Mouse (Mus musculus) left cerebral cortex, adult 11 months (tissue): ENCODE measurements at regions not wholly inside any gene's neighbourhood (a gene's known extent, or its start where the extent isn't known, plus 50 kb on each side); places are given as distances from the start of the nearest gene placed in this dataset.

Experiments used
- DNase-seq: peaks from one replicate; pipeline ENCODE4 v3.0.0; 2022; ENCODE audit warnings: low spot score

GRCm38 (mm10) chr6:51168775-51169695, 263.4 kb upstream of the Nfe2l3 start:
- DNase-seq: no peak

- DNase-seq: no peak
These were observed 262.5 kb upstream of the Nfe2l3 start for GRCm38 (mm10) chr6:51169971-51170411.

- DNase-seq: no peak
These were observed 262.1 kb upstream of the Nfe2l3 start for GRCm38 (mm10) chr6:51170414-51170813.

- DNase-seq: no peak
These were observed 261.6 kb upstream of the Nfe2l3 start for GRCm38 (mm10) chr6:51170871-51171270.

- DNase-seq: no peak
These were observed 260.7 kb upstream of the Nfe2l3 start for GRCm38 (mm10) chr6:51171761-51172160.

GRCm38 (mm10) chr6:51172331-51172791, 260.1 kb upstream of the Nfe2l3 start:
- DNase-seq: no peak

- DNase-seq: no peak
These were observed 259.4 kb upstream of the Nfe2l3 start for GRCm38 (mm10) chr6:51172856-51173619.

GRCm38 (mm10) chr6:51173620-51174442, 258.6 kb upstream of the Nfe2l3 start:
- no peak for DNase-seq

- no peak for DNase-seq
These were observed 257.9 kb upstream of the Nfe2l3 start for GRCm38 (mm10) chr6:51174443-51175021.

GRCm38 (mm10) chr6:51175616-51176590, 256.6 kb upstream of the Nfe2l3 start:
- DNase-seq: no peak

GRCm38 (mm10) chr6:51176791-51177433, 255.6 kb upstream of the Nfe2l3 start:
- no peak for DNase-seq

GRCm38 (mm10) chr6:51177701-51178060, 254.8 kb upstream of the Nfe2l3 start:
- DNase-seq: no peak

GRCm38 (mm10) chr6:51178061-51178791, 254.2 kb upstream of the Nfe2l3 start:
- no peak for DNase-seq

GRCm38 (mm10) chr6:51178799-51179398, 253.6 kb upstream of the Nfe2l3 start:
- DNase-seq: no peak

GRCm38 (mm10) chr6:51179741-51180537, 252.5 kb upstream of the Nfe2l3 start:
- DNase-seq: no peak

- DNase-seq: no peak
These were observed 251.3 kb upstream of the Nfe2l3 start for GRCm38 (mm10) chr6:51180881-51181875.

- no peak for DNase-seq
These were observed 250.6 kb upstream of the Nfe2l3 start for GRCm38 (mm10) chr6:51181905-51182304.
